Mouse (Mus musculus) erythroblast, embryonic 14.5 days (primary cell): Measurements from ENCODE around the gene Tmem209.

Experiments
- GATA1 ChIP-seq: IDR thresholded peaks from 2 replicates; pipeline ENCODE4 v1.6.1; 2012; ENCODE audit warnings: low read length, inconsistent platforms, mixed read lengths
- TAL1 ChIP-seq: IDR thresholded peaks from 3 replicates; pipeline ENCODE4 v1.6.1; 2012; ENCODE audit warnings: low read length, inconsistent platforms, mixed read lengths

DNA sequence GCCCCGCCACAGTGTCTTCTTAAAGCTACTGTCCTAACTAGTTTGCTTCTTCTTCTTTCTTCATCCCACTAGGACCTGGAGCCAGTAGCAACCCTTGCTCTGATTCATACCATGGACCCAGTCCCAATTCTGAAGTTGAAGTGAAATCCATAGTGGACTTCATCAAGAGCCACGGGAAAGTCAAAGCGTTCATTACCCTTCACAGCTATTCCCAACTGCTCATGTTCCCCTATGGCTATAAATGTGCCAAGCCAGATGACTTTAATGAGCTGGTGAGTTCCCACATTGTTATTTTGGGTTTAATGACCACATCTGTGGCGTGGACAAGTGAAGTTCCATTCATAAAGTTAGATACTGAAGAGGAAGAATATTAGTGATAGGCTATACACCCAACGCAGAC is 44.5 kb upstream of the Tmem209 start:
- no peak for TF ChIP-seq GATA1
- no peak for TF ChIP-seq TAL1
